Mouse (Mus musculus) lung, adult 2 months (tissue): ENCODE data around the gene Nbas.

ENCODE experiments used
- CTCF ChIP-seq: fragments of 200-500 bp; IDR thresholded peaks from 2 replicates; pipeline ENCODE4 v1.5.1; 2011; ENCODE audit warnings: mild to moderate bottlenecking, low read length, control low read depth; ENCODE audit not compliant: insufficient read depth
- POLR2A ChIP-seq: fragments of 200-500 bp; IDR thresholded peaks from 2 replicates; pipeline ENCODE4 v1.6.1; 2011; ENCODE audit warnings: low read depth, mild to moderate bottlenecking, control low read depth, low read length, borderline replicate concordance; ENCODE audit errors: extremely low read depth

GRCm38 (mm10) chr12:13291453-13291852 is 22.5 kb downstream of the Nbas start:
- TF ChIP-seq CTCF (no peak), POLR2A (no peak)
